Mouse (Mus musculus): ENCODE measurements around the gene Tmem41b.
"Not testable (repeated sequence)": the region's sequence is repeated elsewhere in the genome, so short reads cannot be mapped to it uniquely, and the experiment has no call there.

The Tmem41b gene

DNA sequence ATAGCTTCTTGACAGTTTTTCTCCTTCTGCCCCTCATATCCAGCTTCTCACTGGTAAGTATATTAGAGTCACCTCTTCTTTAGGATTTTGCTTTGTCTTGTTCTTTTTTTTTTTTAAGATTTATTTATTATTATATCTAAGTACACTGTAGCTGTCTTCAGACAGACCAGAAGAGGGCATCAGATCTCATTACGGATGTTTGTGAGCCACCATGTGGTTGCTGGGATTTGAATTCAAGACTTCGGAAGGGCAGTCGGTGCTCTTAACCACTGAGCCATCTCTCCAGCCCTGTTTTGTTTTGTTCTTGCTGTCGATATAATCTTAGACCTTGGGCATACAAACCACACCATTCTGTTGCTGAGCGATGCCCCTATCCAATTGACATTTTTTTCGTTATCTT, at the start of gene Tmem41b:
TSS of gene Tmem41b (minus strand) at position 155 of the 400 bp plus-strand sequence.
- DNase-seq (ENCODE audit: low read depth, low spot score) = peak; percentile 21

DNA sequence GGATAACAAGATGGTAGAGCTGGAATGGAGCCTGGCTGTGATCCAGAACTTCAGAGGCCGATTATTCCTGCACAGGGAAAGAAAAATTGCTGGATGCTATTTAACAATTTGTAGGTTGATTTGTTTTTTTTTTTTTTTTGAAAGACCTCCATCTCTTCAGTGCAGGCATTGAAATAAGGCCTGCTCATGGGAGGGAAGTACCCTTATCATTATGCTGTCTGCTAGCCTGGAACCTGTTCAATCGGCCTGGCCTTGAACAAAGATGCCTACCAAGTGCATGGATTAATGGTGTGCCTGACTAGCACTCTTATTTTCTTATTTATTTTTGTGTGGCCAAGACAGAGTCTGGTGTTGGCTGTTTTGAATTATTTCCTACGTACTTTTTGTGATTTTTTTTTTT, 43.6 kb upstream of the Tmem41b start:
- DNase-seq (ENCODE audit: low read depth, low spot score) = peak; percentile 15

DNA sequence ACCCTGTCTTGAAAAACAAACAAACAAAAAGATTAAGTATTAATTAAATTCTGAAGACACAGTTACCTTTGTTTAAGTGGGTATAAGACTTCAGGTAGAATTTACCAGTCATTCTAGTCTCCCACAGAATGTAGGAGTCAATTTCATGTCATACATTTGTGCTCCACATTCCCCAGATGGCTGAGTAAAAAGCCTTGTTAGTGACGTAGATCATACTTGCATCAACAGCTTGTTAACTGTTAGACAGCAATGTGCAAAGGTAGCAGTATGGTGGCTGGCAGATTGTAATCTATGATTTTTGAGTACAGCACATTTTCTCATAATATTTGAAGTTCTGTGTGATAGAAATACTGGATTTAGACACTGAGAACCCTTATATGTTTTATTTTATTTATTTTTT, 42.1 kb upstream of the Tmem41b start:
- peak; percentile 10 for DNase-seq (ENCODE audit: low read depth, low spot score)

DNA sequence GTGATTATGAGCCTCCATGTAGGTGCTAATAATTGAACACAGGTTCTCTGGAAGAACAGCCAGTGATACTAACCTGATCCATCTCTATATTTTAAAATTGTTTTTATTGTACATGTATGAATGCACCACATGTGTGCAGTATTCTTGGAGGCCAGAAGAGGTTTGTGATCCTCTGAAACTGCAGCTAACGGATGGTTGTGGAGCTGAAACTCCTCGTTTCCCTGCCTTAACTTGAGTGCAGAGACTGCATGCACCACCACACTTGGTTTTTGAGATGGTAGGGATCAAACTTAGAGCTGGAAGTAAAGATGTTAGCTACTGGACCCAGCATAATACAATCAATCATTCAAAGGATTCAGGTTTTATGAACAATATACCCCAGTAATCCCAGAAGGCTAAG, 39.9 kb upstream of the Tmem41b start:
- DNase-seq (ENCODE audit: low read depth, low spot score) = no peak

DNA sequence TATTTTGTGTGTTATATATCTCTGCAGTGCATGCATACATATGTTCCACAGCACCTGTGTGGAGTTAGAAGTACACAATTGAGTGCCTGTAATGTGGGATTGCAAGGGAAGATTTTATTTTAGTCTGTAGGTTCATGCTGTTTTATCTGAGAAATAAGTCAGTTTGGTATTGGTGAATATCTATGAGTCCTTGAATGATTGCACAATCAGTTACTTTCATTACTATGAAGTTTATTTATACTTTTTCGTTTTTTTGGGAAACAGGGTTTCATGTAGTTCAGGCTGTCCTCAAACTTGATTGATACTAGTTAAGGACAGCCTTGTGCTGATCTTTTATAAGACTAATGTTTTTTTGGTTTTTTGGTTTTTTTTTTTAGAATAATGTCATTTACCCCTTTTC, 36.8 kb upstream of the Tmem41b start:
- no peak for DNase-seq (ENCODE audit: low read depth, low spot score)

DNA sequence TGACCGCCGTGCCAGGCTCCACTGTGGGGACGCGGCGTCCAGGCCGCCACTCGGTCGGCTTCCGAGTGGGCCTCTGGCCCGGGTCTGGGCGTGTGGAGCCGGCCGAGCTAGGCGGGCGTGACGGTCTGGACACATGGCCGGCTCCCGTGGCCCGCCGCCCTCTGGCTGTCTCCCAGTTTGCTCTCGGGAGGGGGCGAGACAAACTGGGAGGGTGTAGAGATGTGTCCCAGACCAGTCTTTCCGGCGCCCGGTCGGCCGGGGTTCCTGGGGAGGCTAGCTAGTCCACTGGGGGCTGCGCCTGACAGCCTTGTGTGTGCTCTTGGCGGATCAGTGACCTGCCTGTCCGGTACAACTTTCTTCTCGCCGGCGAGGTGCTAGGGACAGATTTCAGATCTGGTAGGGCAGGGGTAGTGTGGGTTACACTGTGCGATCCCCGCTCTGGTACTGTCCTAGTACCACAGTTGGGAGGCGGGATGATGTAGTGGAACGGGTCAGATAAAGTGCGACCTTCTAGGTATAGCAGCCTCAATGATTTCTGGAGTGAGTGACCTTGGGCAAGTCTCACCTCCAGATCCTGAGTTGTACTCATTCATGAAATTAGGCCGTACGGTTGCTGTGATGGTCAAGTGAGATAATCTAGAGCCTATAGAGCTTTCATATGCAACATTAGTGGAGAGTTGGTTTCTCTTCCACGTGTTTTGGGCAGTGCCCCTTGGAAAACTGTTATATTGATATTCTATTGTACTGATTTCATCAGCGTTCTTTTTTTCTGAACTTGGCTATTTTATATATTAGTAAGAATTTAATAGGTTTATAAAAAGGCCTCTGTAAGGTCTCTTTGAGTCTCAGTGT, 32.1 kb upstream of the Tmem41b start:
- peak; percentile 30 for DNase-seq (ENCODE audit: low read depth, low spot score)

DNA sequence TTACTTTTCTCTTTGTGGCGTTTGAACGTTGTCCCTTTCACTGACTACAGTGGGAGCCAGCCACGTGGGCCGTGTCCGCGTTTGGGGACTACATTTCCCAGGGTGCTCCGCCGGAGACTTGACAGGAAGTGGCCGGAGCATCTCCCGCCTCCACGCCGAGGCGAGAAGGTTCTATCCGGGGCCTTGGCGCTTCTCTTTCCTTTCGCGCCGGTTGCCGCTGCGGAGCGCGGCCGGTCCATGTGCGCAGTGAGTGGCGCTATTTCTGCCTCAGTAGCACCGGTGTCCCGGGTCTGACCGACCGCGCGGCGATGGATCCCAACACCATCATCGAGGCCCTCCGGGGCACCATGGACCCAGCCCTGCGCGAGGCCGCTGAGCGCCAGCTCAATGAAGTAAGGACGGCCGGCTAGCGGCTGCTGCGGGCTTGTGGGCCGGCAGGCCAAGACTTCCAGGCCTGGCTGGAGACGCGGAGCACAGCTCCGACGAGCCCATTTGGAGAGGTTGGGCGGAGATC, 31.4 kb upstream of the Tmem41b start, which contains the start of gene Ipo7:
TSS of gene Ipo7 (plus strand) at position 158 of the 514 bp plus-strand sequence.
- DNase-seq (ENCODE audit: low read depth, low spot score) = peak; percentile 97

DNA sequence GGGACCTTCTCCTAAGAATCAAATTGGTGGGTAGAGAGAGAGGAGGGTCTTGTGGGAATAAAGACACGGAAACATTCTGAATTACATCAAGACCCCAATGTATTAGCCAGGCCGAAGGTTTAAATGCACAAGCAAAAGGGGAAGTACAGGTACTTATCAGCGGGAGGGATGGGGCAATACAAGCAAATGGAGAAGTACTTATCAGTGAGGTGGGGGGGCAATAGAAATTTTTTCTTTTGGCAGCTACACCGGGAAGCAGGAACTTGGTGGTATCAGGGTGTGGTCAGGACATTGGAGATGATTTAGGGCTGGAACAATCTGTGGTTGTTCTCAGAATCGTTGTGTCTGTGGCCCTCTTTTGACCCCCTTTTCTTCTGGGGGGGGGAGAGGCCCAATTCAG, 27.5 kb upstream of the Tmem41b start:
- DNase-seq (ENCODE audit: low read depth, low spot score) = no peak

DNA sequence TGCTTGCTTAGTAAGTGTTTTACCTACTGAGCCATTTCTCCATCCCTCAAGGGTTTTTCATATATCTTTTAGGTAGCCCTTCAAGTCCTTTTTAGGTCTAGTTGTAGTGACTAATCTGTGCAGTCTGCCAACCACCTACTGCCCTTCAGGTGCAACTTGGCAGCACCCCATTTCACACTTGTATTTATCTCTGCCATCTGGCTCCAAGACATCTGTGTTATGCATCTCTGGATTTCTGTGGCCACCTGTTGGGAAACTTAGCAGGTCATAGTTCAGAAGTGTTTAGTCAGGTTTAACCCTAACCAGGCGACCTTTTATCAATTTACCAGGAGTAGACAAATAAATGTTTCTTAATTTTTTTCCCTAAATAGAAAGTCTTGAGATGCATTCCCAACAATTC, 24.7 kb upstream of the Tmem41b start:
- no peak for DNase-seq (ENCODE audit: low read depth, low spot score)

DNA sequence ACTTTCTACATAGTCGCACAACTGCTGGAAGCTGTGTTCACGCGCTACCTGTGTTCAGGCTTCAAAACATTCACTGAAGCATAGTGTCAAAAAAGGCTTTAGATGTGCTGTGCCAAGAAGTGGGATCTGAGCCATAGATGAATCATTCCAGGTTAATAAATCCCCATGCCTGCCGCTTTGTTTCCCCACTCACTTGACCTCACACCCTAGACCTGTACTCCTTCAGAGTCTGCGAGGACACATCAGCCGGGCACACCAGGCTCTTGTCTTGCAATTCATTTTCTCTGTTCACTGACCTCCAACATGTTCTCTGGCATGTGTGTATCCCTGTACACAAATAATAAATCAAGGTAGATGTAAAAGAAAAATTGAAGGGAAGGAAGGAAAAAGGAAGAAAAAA, 22.4 kb upstream of the Tmem41b start:
- DNase-seq (ENCODE audit: low read depth, low spot score) = no peak

DNA sequence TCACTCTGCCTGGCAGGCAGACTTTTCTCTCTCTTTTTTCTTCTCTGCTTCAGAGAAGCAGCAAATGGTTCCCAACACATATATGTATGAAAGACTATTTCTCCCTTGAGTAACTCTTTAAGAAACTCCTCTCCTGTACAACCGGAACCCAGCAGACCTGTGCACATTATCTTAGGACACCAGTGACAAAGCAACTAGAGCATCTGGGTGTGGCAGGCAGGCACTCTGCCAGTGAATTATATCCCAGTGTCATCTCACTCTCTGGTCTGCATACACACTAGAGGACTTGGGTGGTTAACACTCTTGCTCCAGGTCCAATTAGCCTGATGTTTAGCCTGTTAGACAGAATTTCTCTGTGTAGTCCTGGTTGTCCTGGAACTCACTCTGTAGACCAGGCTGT, 21.8 kb upstream of the Tmem41b start:
- no peak for DNase-seq (ENCODE audit: low read depth, low spot score)

DNA sequence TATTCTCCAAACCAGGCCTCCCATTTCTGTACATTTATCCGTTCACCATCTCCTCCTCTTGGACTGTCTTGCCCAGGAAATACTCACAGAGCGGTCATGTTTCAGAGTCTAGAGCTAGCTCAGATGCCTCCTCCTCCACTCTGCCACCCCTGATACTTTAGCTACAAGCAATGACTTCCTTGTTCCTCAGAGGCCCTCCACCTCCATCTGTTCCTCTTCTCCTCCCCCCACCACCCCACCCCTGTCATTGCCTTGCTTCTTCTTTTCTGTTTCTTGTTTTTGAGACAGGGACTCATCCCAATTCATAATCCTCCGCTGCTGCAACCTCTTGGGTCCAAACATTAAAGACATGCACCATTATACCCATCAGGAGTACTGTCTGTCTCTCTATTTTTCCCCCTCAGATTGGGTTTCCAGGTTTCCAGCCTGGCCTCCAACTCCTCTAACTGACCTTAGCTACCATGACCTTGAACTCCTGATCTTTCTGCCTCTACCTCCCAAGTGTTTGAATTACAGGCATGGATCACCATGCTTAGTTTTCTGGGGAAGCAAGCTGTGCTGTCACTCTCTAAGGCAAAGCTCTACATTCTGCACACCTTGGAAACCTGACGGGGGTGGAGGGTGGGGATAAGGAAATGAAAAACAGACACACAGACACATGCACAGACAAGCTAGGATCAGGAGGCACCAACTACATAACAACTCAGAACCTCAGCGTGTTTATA, 19.9 kb upstream of the Tmem41b start:
- DNase-seq (ENCODE audit: low read depth, low spot score) = no peak

DNA sequence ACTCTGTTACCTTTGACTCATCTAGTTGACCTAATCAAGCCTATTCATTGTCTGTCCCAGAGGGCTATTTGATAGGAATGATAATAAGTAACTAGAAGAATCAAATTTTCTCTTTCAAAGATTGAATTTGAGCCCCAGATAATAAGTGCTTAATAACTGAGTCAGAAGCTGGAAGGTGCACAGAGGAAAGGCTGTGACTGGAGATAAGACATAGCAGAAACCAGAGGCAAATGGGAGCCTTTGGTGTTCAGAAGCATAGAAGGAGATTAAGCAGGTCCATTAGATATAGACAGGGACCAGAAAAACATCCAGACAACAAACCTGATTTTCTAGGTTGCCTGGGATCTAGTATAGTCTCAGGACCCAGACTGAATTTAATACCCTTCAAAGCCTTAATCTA, 19.2 kb upstream of the Tmem41b start:
- DNase-seq (ENCODE audit: low read depth, low spot score) = no peak

DNA sequence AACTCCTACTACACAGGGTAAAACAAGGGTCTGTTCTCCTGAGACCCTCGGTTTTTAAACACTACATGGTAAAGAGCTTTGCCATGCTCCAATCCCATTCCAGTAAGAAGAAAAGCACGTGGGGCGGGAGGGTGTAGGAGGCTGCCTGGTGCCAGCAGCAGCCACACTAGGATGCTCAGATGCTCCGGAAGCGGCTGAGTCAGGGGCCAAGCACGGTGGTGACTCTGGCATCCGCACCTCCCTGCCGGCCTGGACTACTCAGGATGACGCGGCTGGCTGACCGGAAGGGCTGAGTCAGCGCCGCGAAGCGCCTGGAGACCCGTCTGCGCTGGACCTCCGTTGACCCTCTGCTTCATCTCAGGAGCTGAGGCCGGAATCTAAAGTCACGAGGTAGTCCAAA, 16.2 kb upstream of the Tmem41b start:
- DNase-seq (ENCODE audit: low read depth, low spot score) = peak; percentile 82

DNA sequence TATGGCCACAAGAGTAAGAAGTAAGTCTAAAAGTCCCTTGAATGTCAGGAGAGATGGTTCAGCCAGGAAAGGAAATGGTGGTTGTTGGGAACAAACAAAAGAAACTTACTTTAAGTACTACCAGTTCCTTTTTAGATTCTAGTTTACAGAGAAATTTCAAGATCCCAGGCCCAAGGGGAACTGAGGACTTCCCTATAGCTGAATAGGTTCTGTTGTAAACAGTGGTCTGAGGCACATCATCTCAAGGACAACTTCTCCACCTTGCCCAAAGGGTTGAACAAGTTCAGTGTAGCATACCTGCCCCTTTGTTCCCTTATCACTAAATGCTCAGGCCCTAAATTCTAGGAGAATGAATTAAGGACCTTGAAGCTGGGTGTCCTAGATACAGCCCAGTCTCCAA, 15.4 kb upstream of the Tmem41b start:
- peak; percentile 10 for DNase-seq (ENCODE audit: low read depth, low spot score)

DNA sequence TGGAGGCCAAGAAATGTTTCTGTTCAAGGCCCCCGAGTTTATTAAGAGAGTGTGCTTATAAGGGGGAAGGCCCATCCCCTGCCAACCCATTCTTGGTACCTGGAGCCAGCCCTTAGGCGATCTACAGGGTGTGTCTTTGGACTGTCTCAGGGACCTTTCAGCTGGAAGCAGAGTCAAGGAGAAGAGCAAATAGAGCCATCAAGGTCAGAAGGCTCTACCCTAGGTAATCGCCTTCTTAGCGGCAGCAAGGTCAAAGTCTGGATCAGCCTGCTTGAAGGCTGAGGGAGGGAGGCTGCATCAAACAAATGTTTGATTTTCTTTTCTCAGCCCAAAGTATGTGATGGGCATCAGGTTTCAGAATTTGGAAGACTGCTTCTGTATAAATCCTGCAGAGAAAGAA, 11.7 kb upstream of the Tmem41b start:
- DNase-seq (ENCODE audit: low read depth, low spot score) = no peak

DNA sequence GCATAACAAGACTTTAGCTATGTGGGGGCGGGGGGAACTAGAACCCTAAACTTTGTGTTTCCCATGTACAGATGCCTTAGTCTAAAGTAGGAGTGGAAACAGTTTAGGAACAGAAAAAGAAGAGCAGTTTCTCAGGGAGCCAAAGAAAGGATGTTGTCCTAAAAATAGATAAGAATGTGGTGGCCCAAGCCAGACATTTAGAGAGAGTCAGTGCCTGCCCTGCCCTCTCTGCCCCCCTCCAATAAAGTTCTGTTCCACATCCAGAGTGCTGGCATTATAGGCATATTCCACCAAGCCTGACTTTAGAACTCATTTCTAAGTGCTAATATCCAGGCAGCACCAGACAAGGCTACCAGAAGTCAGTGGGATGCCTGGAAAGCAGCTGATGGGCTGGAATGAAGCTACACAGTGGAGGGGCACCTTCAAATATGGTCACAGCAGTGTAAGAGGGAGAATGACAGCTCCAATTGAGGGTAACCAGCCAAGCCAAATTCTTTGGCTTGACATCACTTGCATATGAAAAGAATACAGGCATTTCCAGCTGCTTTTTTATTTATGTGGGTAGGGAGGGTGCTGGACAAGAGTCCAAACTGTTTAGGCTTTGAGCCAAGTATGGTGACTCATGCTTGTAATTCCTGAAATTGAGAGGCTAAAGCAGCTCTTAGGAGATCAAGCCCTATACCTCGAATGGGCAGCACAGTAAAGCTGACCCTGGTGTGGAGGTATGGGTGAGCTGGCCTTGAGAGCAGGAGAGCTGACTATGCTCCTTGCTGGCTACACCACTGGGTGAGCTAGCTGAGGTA, 6.6 kb upstream of the Tmem41b start:
- peak; percentile 78 for DNase-seq (ENCODE audit: low read depth, low spot score)

DNA sequence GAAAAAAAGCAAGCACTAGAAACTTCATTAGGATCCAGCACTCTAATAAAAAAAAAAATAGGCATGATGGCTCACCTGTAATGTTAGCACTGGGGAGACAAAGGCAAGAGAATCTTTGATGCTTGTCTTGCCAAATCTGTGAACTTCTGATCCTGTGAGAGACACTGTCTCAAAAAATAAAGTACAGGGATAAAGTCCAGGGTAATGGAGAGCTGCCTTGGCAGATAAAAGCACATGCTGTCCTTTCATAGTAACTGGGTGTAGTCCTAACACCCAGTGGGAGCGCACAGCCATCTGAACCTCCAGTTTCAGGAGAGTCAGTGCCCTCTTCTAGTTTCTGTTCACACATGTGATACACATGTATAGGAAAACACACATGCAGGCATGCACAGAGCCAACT, 4.6 kb upstream of the Tmem41b start:
- DNase-seq (ENCODE audit: low read depth, low spot score) = no peak

DNA sequence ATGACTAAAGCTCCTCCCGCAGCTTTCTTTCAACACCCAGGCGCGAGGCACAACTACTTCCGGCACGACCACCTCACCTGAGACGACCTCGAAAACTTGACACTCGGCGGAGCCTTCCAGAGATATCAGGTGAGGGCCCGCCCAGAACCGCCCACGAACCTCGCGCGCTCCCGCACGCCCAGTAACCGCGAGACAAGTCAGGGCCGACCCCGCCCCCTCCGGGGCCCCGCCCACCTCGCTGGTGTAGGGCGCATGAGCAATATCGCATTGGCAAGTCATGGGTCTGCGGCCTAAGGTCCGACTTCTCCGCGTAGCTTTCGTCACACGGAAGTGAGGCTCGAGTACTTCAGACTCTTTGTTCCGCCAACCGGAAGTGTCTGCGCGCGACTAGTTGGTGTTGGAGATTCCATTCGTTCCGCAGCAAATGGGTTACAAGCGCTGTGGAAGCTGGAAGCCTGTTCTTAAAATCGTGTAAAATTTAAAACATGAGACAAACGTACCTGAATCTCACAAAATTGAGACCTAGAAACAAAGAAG, 528 bp downstream of the Tmem41b start:
- DNase-seq (ENCODE audit: low read depth, low spot score) = peak; percentile 100

DNA sequence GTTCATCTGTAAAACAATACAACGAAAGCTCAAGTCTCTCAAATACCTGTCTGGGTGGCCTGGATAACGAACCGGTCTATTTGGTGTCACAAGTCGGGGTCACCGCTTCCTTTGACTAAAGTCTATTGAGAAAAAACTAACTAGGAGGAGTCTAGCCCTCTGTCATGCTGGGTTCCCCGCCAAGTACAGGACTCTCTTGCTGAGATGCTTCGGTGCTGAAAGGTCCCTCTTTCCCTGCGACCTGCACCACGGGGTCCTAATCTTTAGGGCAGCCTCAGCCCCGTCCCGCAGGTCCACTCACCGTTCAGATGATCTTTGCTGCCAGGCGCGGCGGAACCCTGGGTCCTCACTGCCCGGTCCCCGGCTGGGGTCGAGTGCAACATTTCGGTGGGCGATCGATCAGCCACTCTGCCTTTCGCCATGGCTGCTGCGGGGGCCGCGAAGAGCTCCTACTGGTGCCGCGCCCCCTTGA, 1.0 kb downstream of the Tmem41b start:
- no peak for DNase-seq (ENCODE audit: low read depth, low spot score)

DNA sequence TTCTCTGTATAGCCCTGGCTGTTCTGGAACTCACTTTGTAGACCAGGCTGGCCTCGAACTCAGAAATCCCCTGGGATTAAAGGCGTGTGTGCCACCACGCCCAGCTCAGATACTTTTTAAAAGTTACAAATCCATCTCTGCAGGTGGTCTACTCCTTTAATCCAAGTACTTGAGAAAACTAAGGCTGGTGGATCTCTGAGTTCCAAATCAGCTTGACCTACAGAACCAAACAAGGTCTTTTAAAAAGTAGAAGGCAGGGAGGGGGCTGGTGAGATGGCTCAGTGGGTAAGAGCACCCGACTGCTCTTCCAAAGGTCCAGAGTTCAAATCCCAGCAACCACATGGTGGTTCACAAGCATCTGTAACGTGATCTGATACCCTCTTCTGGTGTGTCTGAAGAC, 2.1 kb downstream of the Tmem41b start:
- DNase-seq (ENCODE audit: low read depth, low spot score) = not testable (repeated sequence)

DNA sequence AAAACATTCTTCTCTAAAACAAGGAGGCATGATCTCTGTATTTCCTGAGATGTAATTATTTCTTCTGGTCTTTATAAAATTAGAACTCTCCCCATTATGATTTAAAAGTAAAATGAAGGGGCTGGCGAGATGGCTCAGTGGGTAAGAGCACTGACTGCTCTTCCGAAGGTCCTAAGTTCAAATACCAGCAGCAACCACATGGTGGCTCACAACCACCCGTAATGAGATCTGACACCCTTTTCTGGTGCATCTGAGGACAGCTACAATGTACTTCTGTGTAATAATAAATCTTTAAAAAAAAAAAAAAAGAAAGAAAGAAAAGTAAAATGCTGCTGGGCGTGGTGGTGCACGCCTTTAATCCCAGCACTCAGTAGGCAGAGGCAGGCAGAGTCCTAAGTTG, 9.6 kb downstream of the Tmem41b start:
- peak; percentile 62 for DNase-seq (ENCODE audit: low read depth, low spot score)
